Comparison of ENCODE assay signal across 25 mouse cellular contexts in genomic region chr19:6166750-6167149, GRCm38 (mm10). TPM values are rescaled to one million over a fixed set of nuclear protein-coding genes. Genes with fewer than 3 reads are reported as not detected.
DNase-seq lines count a peak whose midpoint lies in the region; ATAC-seq and TF ChIP-seq lines count a peak whose summit lies in the region.
"Had no signal": no experiment of that assay in that cellular context is flagged by ENCODE, and none has a peak within 500 bp of the region (broad histone marks: within the 10 kb centered on the region; RNA-seq: fewer than 3 reads in every experiment).

No protein-coding gene starts in this region.

- no peak for ATAC-seq in intestine, postnatal 0 days
- no peak for ATAC-seq in intestine, embryonic 16.5 days
- ATAC-seq in hindbrain, embryonic 13.5 days (ENCODE audit: low FRiP score): no peak
- ATAC-seq: forebrain, embryonic 16.5 days had no signal

- H3K4me2 ChIP-seq in intestine, postnatal 0 days (replicated peaks; ENCODE audit: low read depth): no peak overlapping the region
- no peak overlapping the region for H3K4me2 ChIP-seq in intestine, embryonic 16.5 days (ENCODE audit: low read depth, low read length)
- no peak overlapping the region for H3K4me2 ChIP-seq in hindbrain, embryonic 13.5 days
- H3K4me2 ChIP-seq: embryonic facial prominence, embryonic 13.5 days; heart, embryonic 11.5 days; hindbrain, embryonic 14.5 days; kidney, embryonic 15.5 days; neural tube, embryonic 12.5 days had no signal

- H3K27me3 ChIP-seq in intestine, postnatal 0 days (replicated peaks; ENCODE audit: control insufficient read depth, insufficient read depth, low read length): no peaks in the 10 kb centered on the region
- no peaks in the 10 kb centered on the region for H3K27me3 ChIP-seq in intestine, embryonic 16.5 days (replicated peaks; ENCODE audit: control insufficient read depth, insufficient read depth, low read length)
- no peaks in the 10 kb centered on the region for H3K27me3 ChIP-seq in testis, adult 2 months (ENCODE audit: control insufficient read depth, insufficient read depth, low read length)
- H3K27me3 ChIP-seq in heart, embryonic 10.5 days (ENCODE audit: insufficient read depth, poor library complexity, severe bottlenecking): peaks cover 20% of the 10 kb centered on the region; the same call in 1 of the 2 replicates
- no peaks in the 10 kb centered on the region for H3K27me3 ChIP-seq in hindbrain, embryonic 13.5 days
- H3K27me3 ChIP-seq: embryonic facial prominence, embryonic 13.5 days; kidney, embryonic 15.5 days had no signal

- no peak for DNase-seq in testis, postnatal 10 days (ENCODE audit: low spot score)
- DNase-seq in ZHBTc4 (ENCODE audit: low read depth, low spot score): peak; percentile 61
- no peak for DNase-seq in embryo, embryonic 9.5 days (ENCODE audit: extremely low spot score)
- no peak for DNase-seq in heart, embryonic 10.5 days (ENCODE audit: low spot score)
- DNase-seq: adrenal gland, adult 2 months; cerebellum, adult 11 months; cerebellum, postnatal 10 days; heart, postnatal 14 days; lung, postnatal 4 days; right cerebral cortex, postnatal 4 days; thymus, postnatal 36 days had no signal

- no peak overlapping the region for H3K27ac ChIP-seq in intestine, postnatal 0 days (ENCODE audit: low read depth, low read length)
- H3K27ac ChIP-seq in intestine, embryonic 16.5 days (ENCODE audit: low read length): no peak overlapping the region
- no peak overlapping the region for H3K27ac ChIP-seq in testis, adult 2 months (ENCODE audit: control insufficient read depth, insufficient read depth, low read depth, low read length)
- H3K27ac ChIP-seq in heart, embryonic 10.5 days: no peak overlapping the region
- no peak overlapping the region for H3K27ac ChIP-seq in hindbrain, embryonic 13.5 days
- H3K27ac ChIP-seq: embryonic facial prominence, embryonic 13.5 days; hindbrain, embryonic 14.5 days; kidney, embryonic 15.5 days; neural tube, embryonic 12.5 days had no signal

- H3K4me3 ChIP-seq in intestine, postnatal 0 days (ENCODE audit: low read depth, low read length): no peak overlapping the region
- no peak overlapping the region for H3K4me3 ChIP-seq in intestine, embryonic 16.5 days (ENCODE audit: low read length)
- no peak overlapping the region for H3K4me3 ChIP-seq in testis, adult 2 months (ENCODE audit: control insufficient read depth, low read depth, low read length)
- no peak overlapping the region for H3K4me3 ChIP-seq in heart, embryonic 10.5 days
- no peak overlapping the region for H3K4me3 ChIP-seq in hindbrain, embryonic 13.5 days
- H3K4me3 ChIP-seq: embryonic facial prominence, embryonic 13.5 days; kidney, embryonic 15.5 days; neural tube, embryonic 12.5 days had no signal

- H3K9me3 ChIP-seq in intestine, postnatal 0 days (ENCODE audit: control insufficient read depth): no peaks in the 10 kb centered on the region
- no peaks in the 10 kb centered on the region for H3K9me3 ChIP-seq in intestine, embryonic 16.5 days (ENCODE audit: control insufficient read depth, low read length)
- H3K9me3 ChIP-seq in heart, embryonic 10.5 days: no peaks in the 10 kb centered on the region
- H3K9me3 ChIP-seq in hindbrain, embryonic 13.5 days: no peaks in the 10 kb centered on the region
- H3K9me3 ChIP-seq: embryonic facial prominence, embryonic 13.5 days; G1E; kidney, embryonic 15.5 days; neural tube, embryonic 12.5 days had no signal

- WGBS in intestine, postnatal 0 days: 79% methylated on average over 4 of the region's 4 CpGs
- WGBS in intestine, embryonic 16.5 days: 83% methylated on average over 4 of the region's 4 CpGs
- 77% methylated on average over 4 of the region's 4 CpGs for WGBS in heart, embryonic 10.5 days
- WGBS in hindbrain, embryonic 13.5 days: 84% methylated on average over 4 of the region's 4 CpGs

- H3K4me1 ChIP-seq in intestine, postnatal 0 days (replicated peaks; ENCODE audit: control insufficient read depth, insufficient read depth, low read length): peaks cover 11% of the 10 kb centered on the region; the same call in 1 of the 2 replicates
- peaks cover 10% of the 10 kb centered on the region; the same call in 1 of the 2 replicates for H3K4me1 ChIP-seq in intestine, embryonic 16.5 days (ENCODE audit: control insufficient read depth, insufficient read depth, low read length)
- H3K4me1 ChIP-seq in testis, adult 2 months (ENCODE audit: control insufficient read depth, insufficient read depth, low read length): no peaks in the 10 kb centered on the region
- 0 out of 2 replicates have a peak, but pooled peaks cover 3% of the 10 kb centered on the region for H3K4me1 ChIP-seq in heart, embryonic 10.5 days
- H3K4me1 ChIP-seq in hindbrain, embryonic 13.5 days (replicated peaks): no peaks in the 10 kb centered on the region
- H3K4me1 ChIP-seq: embryonic facial prominence, embryonic 13.5 days; neural tube, embryonic 12.5 days had no signal

- peak; percentile 27 for TF ChIP-seq CTCF in intestine, postnatal 0 days (IDR thresholded peaks at IDR 0.05; ENCODE audit: low read depth)
- peak; percentile 22; the same call in 1 of the 2 replicates for TF ChIP-seq CTCF in testis, adult 2 months (IDR thresholded peaks at IDR 0.05; ENCODE audit: control insufficient read depth, insufficient read depth, insufficient replicate concordance, low read depth, low read length)

- H3K9ac ChIP-seq in intestine, postnatal 0 days (ENCODE audit: low read depth, low read length): no peak overlapping the region
- no peak overlapping the region for H3K9ac ChIP-seq in intestine, embryonic 16.5 days (ENCODE audit: low read depth, low read length)
- H3K9ac ChIP-seq in hindbrain, embryonic 13.5 days: no peak overlapping the region
- H3K9ac ChIP-seq: embryonic facial prominence, embryonic 13.5 days; hindbrain, embryonic 14.5 days; kidney, embryonic 15.5 days; neural tube, embryonic 12.5 days had no signal

- TF ChIP-seq POLR2A in testis, adult 2 months (IDR thresholded peaks at IDR 0.05; ENCODE audit: control insufficient read depth, low read depth, low read length): no peak

- no peaks in the 10 kb centered on the region for H3K36me3 ChIP-seq in intestine, postnatal 0 days (ENCODE audit: control insufficient read depth, insufficient read depth)
- no peaks in the 10 kb centered on the region for H3K36me3 ChIP-seq in intestine, embryonic 16.5 days (ENCODE audit: control insufficient read depth, insufficient read depth, low read length)
- H3K36me3 ChIP-seq in testis, adult 2 months (ENCODE audit: control insufficient read depth, insufficient read depth, low read length): no peaks in the 10 kb centered on the region
- H3K36me3 ChIP-seq in heart, embryonic 10.5 days: no peaks in the 10 kb centered on the region
- no peaks in the 10 kb centered on the region for H3K36me3 ChIP-seq in hindbrain, embryonic 13.5 days
- H3K36me3 ChIP-seq: embryonic facial prominence, embryonic 13.5 days; G1E; kidney, embryonic 15.5 days; neural tube, embryonic 12.5 days had no signal

RNA-seq across cellular contexts. Expression of gene Majin, which starts 17.4 kb away (rescaled TPM):
- polyA plus RNA-seq in intestine, postnatal 0 days (2015; fragmentation: Nextera tagmentation; extraction: Ambion mirVana): 0.20 TPM in 1 of 2 replicates, not detected in the other
- not detected in 2 replicates for polyA plus RNA-seq in intestine, embryonic 16.5 days (2015; fragmentation: Nextera tagmentation; extraction: Ambion mirVana)
- polyA plus RNA-seq in testis, adult 2 months (2012; rRNA removed): 19.0 and 20.7 TPM in 2 replicates
- not detected in 2 replicates for polyA plus RNA-seq in heart, embryonic 10.5 days (2016; fragmentation: Nextera tagmentation; extraction: Ambion mirVana)
- not detected in 2 replicates for polyA plus RNA-seq in hindbrain, embryonic 13.5 days (2015; fragmentation: Nextera tagmentation; extraction: Ambion mirVana)
- polyA plus RNA-seq: embryonic facial prominence, embryonic 13.5 days; forebrain, embryonic 16.5 days; G1E; heart, embryonic 11.5 days; hindbrain, embryonic 14.5 days; intestine, embryonic 14.5 days; kidney, embryonic 15.5 days; limb, embryonic 11.5 days; liver, embryonic 16.5 days; neural tube, embryonic 12.5 days had no signal

RNA-seq across cellular contexts. Expression of gene Arl2, which starts 25.4 kb away (rescaled TPM):
- polyA plus RNA-seq in intestine, postnatal 0 days (2015; fragmentation: Nextera tagmentation; extraction: Ambion mirVana): 70.6 and 71.5 TPM in 2 replicates
- 102 and 103 TPM in 2 replicates for polyA plus RNA-seq in intestine, embryonic 16.5 days (2015; fragmentation: Nextera tagmentation; extraction: Ambion mirVana)
- 61.5 and 65.5 TPM in 2 replicates for polyA plus RNA-seq in testis, adult 2 months (2012; rRNA removed)
- 91.2 and 105 TPM in 2 replicates for polyA plus RNA-seq in heart, embryonic 10.5 days (2016; fragmentation: Nextera tagmentation; extraction: Ambion mirVana)
- polyA plus RNA-seq in hindbrain, embryonic 13.5 days (2015; fragmentation: Nextera tagmentation; extraction: Ambion mirVana): 128 and 133 TPM in 2 replicates

RNA-seq across cellular contexts. Expression of gene Batf2, which starts 26.0 kb away (rescaled TPM):
- 0.61 and 1.3 TPM in 2 replicates for polyA plus RNA-seq in intestine, postnatal 0 days (2015; fragmentation: Nextera tagmentation; extraction: Ambion mirVana)
- 1.1 and 1.8 TPM in 2 replicates for polyA plus RNA-seq in intestine, embryonic 16.5 days (2015; fragmentation: Nextera tagmentation; extraction: Ambion mirVana)
- 0.83 and 1.1 TPM in 2 replicates for polyA plus RNA-seq in testis, adult 2 months (2012; rRNA removed)
- polyA plus RNA-seq in heart, embryonic 10.5 days (2016; fragmentation: Nextera tagmentation; extraction: Ambion mirVana): not detected in 2 replicates
- not detected in 2 replicates for polyA plus RNA-seq in hindbrain, embryonic 13.5 days (2015; fragmentation: Nextera tagmentation; extraction: Ambion mirVana)
- polyA plus RNA-seq: embryonic facial prominence, embryonic 13.5 days; forebrain, embryonic 16.5 days; G1E; heart, embryonic 11.5 days; hindbrain, embryonic 14.5 days; limb, embryonic 11.5 days; neural tube, embryonic 12.5 days had no signal

RNA-seq across cellular contexts. Expression of gene Snx15, which starts 38.6 kb away (rescaled TPM):
- polyA plus RNA-seq in intestine, postnatal 0 days (2015; fragmentation: Nextera tagmentation; extraction: Ambion mirVana): 23.0 and 23.3 TPM in 2 replicates
- 36.8 and 37.0 TPM in 2 replicates for polyA plus RNA-seq in intestine, embryonic 16.5 days (2015; fragmentation: Nextera tagmentation; extraction: Ambion mirVana)
- polyA plus RNA-seq in testis, adult 2 months (2012; rRNA removed): 13.7 and 15.7 TPM in 2 replicates
- 22.4 and 25.8 TPM in 2 replicates for polyA plus RNA-seq in heart, embryonic 10.5 days (2016; fragmentation: Nextera tagmentation; extraction: Ambion mirVana)
- polyA plus RNA-seq in hindbrain, embryonic 13.5 days (2015; fragmentation: Nextera tagmentation; extraction: Ambion mirVana): 55.7 and 58.3 TPM in 2 replicates

RNA-seq across cellular contexts. Expression of gene Sac3d1, which starts 48.3 kb away (rescaled TPM):
- polyA plus RNA-seq in intestine, postnatal 0 days (2015; fragmentation: Nextera tagmentation; extraction: Ambion mirVana): 17.0 and 19.1 TPM in 2 replicates
- polyA plus RNA-seq in intestine, embryonic 16.5 days (2015; fragmentation: Nextera tagmentation; extraction: Ambion mirVana): 33.4 and 35.7 TPM in 2 replicates
- polyA plus RNA-seq in testis, adult 2 months (2012; rRNA removed): 22.3 and 26.8 TPM in 2 replicates
- polyA plus RNA-seq in heart, embryonic 10.5 days (2016; fragmentation: Nextera tagmentation; extraction: Ambion mirVana): 42.3 and 57.9 TPM in 2 replicates
- 43.0 and 43.6 TPM in 2 replicates for polyA plus RNA-seq in hindbrain, embryonic 13.5 days (2015; fragmentation: Nextera tagmentation; extraction: Ambion mirVana)

Comparison
In these comparisons a context has a peak if more than half of its experiments do, and no peak if none do; other contexts are left out.
1. RNA of gene Majin, which starts 17.4 kb away (polyA plus RNA-seq): 19.0 to 20.7 TPM in testis, adult 2 months; not detected in hindbrain, embryonic 13.5 days, not detected in intestine, embryonic 16.5 days, 0.20 TPM in intestine, postnatal 0 days and not detected in heart, embryonic 10.5 days; every median in the first group is over 10 times any median in the second.